8 mouse cellular contexts compared by ENCODE assay signal in the genomic region with DNA sequence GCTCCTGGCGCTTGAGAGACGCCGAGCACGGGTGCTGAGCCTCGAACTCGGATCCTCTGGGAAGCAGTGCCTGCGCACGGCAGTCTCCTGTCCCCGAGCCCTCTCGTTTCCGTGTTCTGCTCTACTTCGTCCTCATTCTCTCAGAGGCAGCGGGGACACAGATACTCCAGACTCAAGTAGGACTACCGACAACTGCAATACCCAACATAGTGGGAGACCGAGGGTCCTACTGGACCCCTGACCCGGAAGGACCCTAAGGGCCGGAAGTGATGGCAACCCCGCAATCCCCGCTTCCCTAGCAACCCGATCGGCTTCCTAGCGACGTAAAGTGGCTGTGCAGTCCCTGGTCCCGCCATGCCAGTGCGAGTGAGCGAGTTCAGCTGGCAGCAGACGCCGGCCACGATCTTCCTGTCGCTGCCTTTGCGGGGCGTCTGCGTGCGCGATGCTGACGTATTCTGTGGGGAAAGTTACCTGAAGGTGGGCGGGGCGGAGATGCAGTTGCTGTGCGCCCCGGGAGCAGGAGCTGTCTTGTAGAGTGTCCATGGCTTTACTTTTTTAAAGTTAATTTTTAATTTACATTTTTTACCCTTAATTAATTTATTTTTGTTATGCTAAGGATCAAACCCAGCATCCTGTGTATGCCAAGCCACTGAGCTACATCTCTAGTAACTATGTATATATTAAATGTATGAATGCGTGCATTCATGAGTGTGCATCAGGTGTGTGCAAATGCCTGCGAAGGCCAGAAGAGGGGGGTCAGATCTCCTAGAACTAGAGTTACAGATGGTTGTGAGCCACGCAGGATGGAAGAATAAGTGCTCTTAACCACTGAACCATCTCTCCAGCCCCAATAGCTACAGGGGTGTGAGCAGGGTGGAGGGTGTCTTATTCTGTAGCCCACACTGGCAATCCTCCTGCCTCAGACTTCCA. TPM values are rescaled to one million over a fixed set of nuclear protein-coding genes. Genes with fewer than 3 reads are reported as not detected.
A peak's percentile ranks its signal among the peaks of the same experiment; 100 is the strongest.
DNase-seq lines count a peak whose midpoint lies in the region; ATAC-seq lines count a peak whose summit lies in the region.

A gene (plus strand): TSS at position 265 of the 930 bp plus-strand sequence.
A gene (plus strand): TSS at position 332 of the 930 bp plus-strand sequence.

- peak within 1 kb of the TSS; percentile 73 for H3K4me3 ChIP-seq in intestine, embryonic 15.5 days (replicated peaks)

- H3K4me2 ChIP-seq in intestine, embryonic 15.5 days (replicated peaks), result peak within 1 kb of the TSS; percentile 77

- WGBS in intestine, embryonic 15.5 days, result under 1% methylated on average over 43 of the region's 43 CpGs

- H3K9ac ChIP-seq in intestine, embryonic 15.5 days, result peak within 1 kb of the TSS; percentile 61

- intact Hi-C loops in gastrocnemius, postnatal 36 days (cut with DNase I), result no loop called here
- intact Hi-C loops in left cerebral cortex, postnatal 14 days (cut with DNase I), result no loop called here

- H3K4me1 ChIP-seq in intestine, embryonic 15.5 days (replicated peaks), result 0 out of 2 replicates have a peak, but pooled peaks cover 5% of the 10 kb centered on the region

- no peaks in the 10 kb centered on the region for H3K27me3 ChIP-seq in intestine, embryonic 15.5 days (replicated peaks)

- H3K9me3 ChIP-seq in intestine, embryonic 15.5 days, result no peaks in the 10 kb centered on the region

- peak; percentile 93 for ATAC-seq in intestine, embryonic 15.5 days
- peak; percentile 91 for ATAC-seq in megakaryocyte-erythroid progenitor cell, adult 5-6 weeks (replicated peaks; ENCODE audit: low FRiP score, low TSS enrichment, poor library complexity, severe bottlenecking)

- H3K36me3 ChIP-seq in intestine, embryonic 15.5 days, result no peaks in the 10 kb centered on the region

- H3K27ac ChIP-seq in intestine, embryonic 15.5 days, result peak within 1 kb of the TSS; percentile 14; the same call in 1 of the 2 replicates

- peak; percentile 63 to 64 for DNase-seq in adrenal gland, adult 18-20 months (ENCODE audit: low spot score in 2 of 2)
- DNase-seq in embryo, embryonic 10 days (ENCODE audit: low spot score), result peak; percentile 95
- peak; percentile 49 to 54 for DNase-seq in gastrocnemius, postnatal 36 days
- DNase-seq in left cerebral cortex, postnatal 14 days (ENCODE audit: low spot score in 2 of 2), result peak; percentile 76 to 80
- peak; percentile 77 for DNase-seq in right cerebral cortex, postnatal 25 days
- DNase-seq in yolk sac, embryonic 10.5 days (ENCODE audit: low spot score), result peak; percentile 87

RNA-seq across cellular contexts. Expression of the first gene that starts in this region (rescaled TPM):
- total RNA-seq in adrenal gland, adult 18-20 months (2021), result 1 to 10 TPM in 1 of 2 experiments, under 1 TPM in 1; 0.99 to 1.2 TPM
- total RNA-seq in gastrocnemius, postnatal 36 days (2021), result under 1 TPM; 0.64 to 0.72 TPM
- polyA plus RNA-seq in intestine, embryonic 15.5 days (2015; fragmentation: Nextera tagmentation; extraction: Ambion mirVana), result 0.73 and 0.86 TPM in 2 replicates
- total RNA-seq in left cerebral cortex, postnatal 14 days (2021), result 1 to 10 TPM; 1.1 to 1.7 TPM
- not detected in 2 replicates for total RNA-seq in megakaryocyte-erythroid progenitor cell, adult 5-6 weeks (2014; fragmentation: Nextera tagmentation)
- 1.3 TPM in 1 of 2 replicates, not detected in the other for total RNA-seq in megakaryocyte-erythroid progenitor cell, adult 5-6 weeks (2017)

RNA-seq across cellular contexts. Expression of the second gene that starts in this region (rescaled TPM):
- total RNA-seq in adrenal gland, adult 18-20 months (2021), result not detected
- total RNA-seq in gastrocnemius, postnatal 36 days (2021), result under 1 TPM in 1 of 2 experiments, not detected in 1; 0.17 TPM
- not detected in 2 replicates for polyA plus RNA-seq in intestine, embryonic 15.5 days (2015; fragmentation: Nextera tagmentation; extraction: Ambion mirVana)
- total RNA-seq in left cerebral cortex, postnatal 14 days (2021), result under 1 TPM in 1 of 2 experiments, not detected in 1; 0.29 TPM
- 2.7 TPM in 1 of 2 replicates, not detected in the other for total RNA-seq in megakaryocyte-erythroid progenitor cell, adult 5-6 weeks (2014; fragmentation: Nextera tagmentation)
- total RNA-seq in megakaryocyte-erythroid progenitor cell, adult 5-6 weeks (2017), result 1.8 TPM in 1 of 2 replicates, not detected in the other

Comparison
In these comparisons a context has a peak if more than half of its experiments do, and no peak if none do; other contexts are left out.
1. Peak in every context shown above with its lines: DNase-seq, ATAC-seq, H3K4me3 ChIP-seq and H3K27ac ChIP-seq.
2. Peak in DNase-seq in gastrocnemius, postnatal 36 days; RNA of the genes that start here not detected or under 1 TPM.
3. Peak in ATAC-seq, H3K4me3 ChIP-seq, H3K27ac ChIP-seq, H3K9ac ChIP-seq and H3K4me2 ChIP-seq in intestine, embryonic 15.5 days; RNA of the genes that start here not detected or under 1 TPM.